Mouse (Mus musculus) spleen, adult 12 weeks (tissue): ENCODE measurements around the gene Epha7.

Source experiments
- DNase-seq: peaks from one replicate; pipeline ENCODE4 v3.0.0; 2022; ENCODE audit warnings: low spot score

Epha7 gene

DNA sequence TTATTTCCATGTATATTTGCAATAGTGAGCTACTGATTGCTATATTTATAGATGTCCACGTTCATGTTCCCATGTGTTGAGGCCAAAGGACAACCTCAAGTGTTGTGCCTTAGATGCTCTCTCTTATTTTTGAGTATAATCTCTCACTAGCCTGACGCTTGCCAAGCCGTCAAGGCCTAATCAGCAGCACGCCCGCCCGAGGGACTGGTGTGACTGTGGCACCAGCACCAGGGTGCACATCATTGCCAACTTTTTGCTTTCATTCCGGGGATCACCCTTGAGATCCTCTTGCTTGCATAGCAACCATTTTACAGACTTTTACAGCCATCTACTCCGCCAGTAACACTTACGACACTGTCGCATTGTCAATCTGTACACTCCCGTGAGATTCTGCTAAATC is 86.9 kb downstream of the Epha7 start:
- DNase-seq: no peak

DNA sequence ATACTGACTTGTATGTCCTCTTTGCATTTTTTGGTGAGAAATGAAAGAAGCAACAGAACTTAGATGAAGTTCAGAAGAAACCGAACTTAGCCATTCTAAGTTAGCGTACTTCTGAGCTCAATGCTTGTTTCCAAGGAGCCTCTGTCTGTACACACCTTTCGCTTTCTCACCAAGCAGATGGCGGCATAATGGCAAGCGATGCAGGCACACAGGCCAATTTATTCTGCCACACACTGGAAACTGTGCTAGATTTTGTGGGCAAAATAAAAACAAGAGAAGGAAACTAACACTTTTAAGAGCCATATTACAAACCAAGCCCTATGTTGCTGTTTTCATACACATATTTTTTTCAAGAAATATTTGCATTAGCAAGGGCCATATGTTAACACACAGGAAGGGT is 88.6 kb downstream of the Epha7 start:
- no peak for DNase-seq

DNA sequence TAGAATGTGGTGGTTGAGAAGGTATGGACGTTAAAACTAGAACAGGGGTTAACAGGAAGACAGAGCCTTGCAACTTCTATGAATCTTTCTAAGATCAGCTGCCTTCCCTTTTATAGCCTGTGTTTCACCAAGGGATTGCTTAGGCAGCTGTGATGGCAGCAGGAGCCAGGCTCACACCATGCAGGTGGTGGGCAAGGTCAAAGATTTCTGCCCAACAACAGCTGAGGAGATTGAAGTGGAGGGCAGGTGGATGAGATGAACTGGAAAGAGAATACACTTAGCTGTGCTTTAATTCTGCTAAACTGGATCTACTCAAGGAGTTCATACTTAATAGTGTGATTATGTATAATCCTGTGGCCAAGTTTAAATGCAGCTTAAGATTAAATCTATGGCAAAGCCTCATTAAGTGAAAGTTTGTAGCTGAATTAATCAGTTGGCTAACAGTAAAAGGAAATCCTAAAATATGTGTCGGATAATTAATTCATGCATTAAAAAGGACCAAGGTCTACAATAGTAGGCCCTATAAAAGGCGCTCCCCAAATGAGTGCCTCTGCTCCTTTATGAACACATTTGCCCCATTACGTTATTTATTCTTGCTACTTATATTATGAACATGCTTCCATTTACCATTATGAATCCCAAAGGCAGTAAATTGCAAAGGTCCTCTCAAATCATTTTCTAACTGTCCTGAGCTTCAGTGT is 89.2 kb downstream of the Epha7 start:
- no peak for DNase-seq

DNA sequence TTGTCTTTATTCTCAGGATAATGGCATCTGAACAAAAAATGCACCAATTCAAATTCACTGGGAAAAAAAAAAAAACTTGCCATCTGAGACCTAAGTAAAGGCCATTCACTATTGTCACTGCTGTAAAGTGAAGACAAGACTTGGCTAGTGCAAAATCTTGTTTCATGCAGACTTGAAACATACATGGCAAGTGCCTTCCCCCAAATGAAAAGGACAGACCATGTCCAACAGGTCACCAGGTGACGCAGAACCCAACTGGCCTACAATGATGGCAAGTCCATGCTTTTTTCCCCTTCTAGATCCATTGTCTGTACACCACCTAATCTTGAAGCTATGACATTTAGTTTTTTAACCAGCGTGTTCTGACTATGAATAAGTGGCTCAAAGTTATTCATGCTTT is 94.1 kb downstream of the Epha7 start:
- DNase-seq: no peak

DNA sequence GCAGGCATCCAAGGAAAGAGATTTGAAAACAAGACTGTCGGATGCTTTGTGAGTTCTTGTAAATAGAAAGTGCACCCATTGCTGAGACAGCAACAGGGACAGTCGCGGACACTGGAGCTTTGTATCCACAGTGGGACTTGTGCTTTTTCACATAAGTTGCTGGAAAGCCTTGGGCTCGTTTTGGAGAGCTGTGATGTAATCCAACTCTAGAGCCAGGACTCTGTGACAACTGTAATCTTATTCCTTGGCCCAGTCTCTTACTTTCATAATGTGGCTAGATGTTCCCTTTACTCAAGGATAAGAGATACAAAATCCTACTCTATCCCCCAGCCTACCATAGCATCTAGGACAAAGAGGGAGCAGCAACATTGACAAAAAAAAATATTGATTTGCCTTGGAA is 97.2 kb downstream of the Epha7 start:
- no peak for DNase-seq

DNA sequence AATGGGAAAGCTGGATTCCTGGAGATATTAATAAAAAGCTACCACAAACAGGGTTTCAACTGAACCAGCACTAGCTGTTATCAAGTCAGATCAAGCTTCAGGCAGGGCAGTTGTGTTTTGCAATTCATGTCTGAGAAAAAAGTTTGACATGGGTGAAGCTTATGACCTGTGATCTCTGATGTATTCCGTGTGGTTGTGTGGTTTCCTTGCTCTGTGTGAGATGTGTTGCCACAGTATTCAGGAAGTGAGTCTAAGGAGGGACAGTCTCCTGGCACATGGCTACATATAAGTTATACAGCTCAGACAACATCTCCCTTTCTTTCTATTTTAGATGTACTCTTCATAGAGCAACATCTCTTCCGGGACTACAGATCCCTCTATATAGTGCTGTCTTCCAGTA is 99.1 kb downstream of the Epha7 start:
- no peak for DNase-seq

GRCm38 (mm10) chr4:28913613-28914012 is 100.7 kb downstream of the Epha7 start:
- no peak for DNase-seq

GRCm38 (mm10) chr4:28920645-28921044 is 107.7 kb downstream of the Epha7 start:
- DNase-seq: no peak

DNA sequence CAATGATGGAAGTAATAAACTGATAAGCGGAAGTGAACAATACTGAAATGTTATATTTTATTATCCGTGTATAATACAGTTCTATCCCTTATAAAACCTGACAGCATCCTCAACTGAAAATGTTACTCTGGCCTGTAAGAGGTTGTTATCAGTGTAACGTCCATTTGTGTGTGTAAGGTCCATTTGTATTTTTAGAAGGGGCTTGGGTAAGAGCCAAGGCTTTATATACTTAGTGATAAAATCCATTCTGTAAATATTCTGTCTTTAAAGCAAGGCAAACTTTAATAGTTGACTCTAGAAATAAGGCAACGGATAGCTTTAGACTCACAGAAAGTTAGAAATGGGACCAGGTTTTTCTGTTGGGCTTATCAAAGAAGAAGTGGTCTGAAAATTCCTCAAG is 113.1 kb downstream of the Epha7 start:
- no peak for DNase-seq

GRCm38 (mm10) chr4:28933431-28933830 is 120.5 kb downstream of the Epha7 start:
- no peak for DNase-seq

DNA sequence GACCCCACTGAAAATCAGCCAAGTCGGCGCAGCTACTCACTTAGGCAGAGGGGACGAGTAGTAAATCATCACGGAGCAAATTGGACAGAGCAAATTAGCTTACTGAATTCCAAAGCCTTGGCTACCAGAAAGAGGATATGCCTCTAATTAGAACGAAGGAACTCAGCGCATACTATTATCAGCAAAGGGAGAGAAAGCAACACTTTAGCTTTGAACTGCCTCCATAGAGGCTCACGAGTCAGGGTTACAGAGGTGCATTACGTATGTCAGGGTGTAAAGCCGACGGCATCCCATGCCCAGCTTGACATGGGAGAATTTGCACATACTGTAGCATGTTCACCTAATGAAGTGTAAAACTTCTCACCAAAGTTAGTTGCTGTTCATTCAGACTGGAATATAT is 121.9 kb downstream of the Epha7 start:
- DNase-seq: no peak

- DNase-seq: no peak
These were observed 122.6 kb downstream of the Epha7 start for GRCm38 (mm10) chr4:28935567-28935966.

- no peak for DNase-seq
These were observed 127.8 kb downstream of the Epha7 start for GRCm38 (mm10) chr4:28940710-28941109.

DNA sequence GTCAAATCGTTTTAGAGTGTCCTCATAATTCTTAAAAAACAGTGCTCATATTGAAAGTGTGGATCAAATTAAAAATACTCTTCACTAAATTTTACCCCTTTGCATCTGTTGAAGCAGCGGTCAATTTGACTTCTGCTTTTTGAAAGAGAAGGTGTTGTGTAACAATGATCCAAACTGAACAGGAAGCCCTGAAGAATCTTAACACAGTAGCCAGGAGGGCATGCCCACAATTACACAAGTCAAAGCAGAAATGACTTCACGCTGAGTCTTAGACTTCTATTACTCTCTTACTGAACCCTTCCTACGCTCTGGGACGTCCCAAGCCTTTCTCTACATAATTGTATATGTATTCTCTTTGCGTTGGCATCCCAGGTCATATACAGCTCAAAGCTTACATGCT is 131.3 kb downstream of the Epha7 start:
- no peak for DNase-seq

GRCm38 (mm10) chr4:28960889-28961560 is 148.1 kb downstream of the Epha7 start:
- DNase-seq: no peak

DNA sequence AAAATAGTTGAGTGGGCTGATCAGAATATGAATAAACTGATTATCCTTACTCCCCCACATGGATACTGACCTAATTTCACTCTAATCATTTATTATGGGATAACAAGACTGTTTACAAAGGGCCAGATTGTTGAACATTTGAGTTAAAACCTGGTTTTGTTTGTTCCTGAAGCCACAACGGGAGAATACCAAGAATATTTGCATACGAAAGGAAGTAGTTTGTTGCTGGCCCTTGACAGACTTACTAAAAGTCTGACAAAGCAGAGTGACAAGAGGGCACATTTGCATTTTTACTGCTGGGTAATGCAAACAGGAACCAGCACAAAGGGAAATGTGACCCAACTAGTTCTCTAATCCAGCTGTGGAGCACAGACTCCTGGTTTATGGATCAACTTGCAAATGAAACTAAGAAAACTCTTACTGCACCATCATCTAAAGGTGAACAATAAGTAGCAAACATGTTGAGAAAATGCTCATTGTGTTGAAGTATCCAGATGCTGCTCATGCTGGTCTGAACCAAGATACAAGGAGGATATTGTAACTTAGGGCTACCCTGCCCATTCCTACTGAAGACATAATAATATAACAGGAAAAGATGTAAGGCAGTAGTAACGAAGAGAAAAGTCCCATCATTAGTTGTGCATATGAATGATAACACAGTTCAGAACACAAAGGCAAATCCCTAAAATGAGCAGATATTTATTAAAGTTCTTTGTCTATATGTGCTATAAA is 154.8 kb downstream of the Epha7 start:
- no peak for DNase-seq

DNA sequence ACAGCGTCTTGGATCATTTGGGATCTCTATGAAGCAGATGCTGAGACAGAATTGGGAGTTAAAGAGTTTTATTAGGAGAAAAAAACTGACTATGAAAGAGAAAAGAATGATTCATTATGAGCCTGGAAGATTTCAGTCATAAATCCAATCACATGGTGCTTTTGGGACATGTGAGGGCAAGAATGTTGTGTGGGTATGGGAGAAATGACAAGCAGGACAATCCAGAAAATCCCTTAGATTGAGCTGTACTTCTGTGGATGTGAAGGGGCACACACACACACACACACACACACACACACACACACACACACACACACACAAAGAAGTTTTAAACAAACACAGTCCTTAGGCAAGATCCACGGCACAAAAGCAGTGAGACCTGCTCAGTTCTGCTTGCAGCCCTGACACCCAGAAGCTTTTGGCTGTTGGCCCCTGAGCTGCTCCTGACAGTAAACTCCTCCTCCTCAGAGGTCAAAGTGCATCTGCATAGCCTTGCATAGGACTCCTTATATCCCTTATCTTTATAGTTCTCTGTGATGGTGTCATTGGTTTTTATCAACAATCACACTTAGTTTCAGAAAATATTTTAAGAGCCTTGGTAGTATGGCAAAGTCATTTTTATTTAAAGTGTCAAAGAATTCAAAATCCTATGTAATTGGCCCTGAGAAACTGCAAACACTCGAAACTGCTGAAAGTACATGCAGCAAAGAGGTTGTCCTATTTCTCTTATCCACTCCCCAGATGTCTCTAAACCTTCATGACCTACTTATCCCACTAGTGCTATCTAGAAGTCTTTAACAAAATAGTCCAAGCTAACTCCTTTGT is 185.7 kb downstream of the Epha7 start:
- no peak for DNase-seq

- DNase-seq: no peak
These were observed 186.3 kb downstream of the Epha7 start for GRCm38 (mm10) chr4:28999287-28999595.

- DNase-seq: no peak
These were observed 197.4 kb downstream of the Epha7 start for GRCm38 (mm10) chr4:29010333-29010732.
